Mouse (Mus musculus) MEL (cell line): Measurements from ENCODE around the gene Shb.

Experiments used
- CTCF ChIP-seq, 3 experiments: IDR thresholded peaks in 2 of 3; conservative IDR thresholded peaks in 1 of 3; 2 replicates each; pipeline ENCODE4 v1.5.1; 2011 to 2012; ENCODE audit warnings: low read length in 3 of 3, low read depth in 2 of 3, mild to moderate bottlenecking in 2 of 3, improper control_type of control experiment in 1 of 3, inconsistent platforms in 1 of 3, mixed read lengths in 1 of 3, moderate library complexity in 1 of 3; ENCODE audit not compliant: control insufficient read depth in 1 of 3, insufficient read depth in 1 of 3, poor library complexity in 1 of 3, severe bottlenecking in 1 of 3
- E2F4 ChIP-seq: IDR thresholded peaks from 2 replicates; pipeline ENCODE4 v1.6.1; 2011; ENCODE audit warnings: low read depth, low read length, improper control_type of control experiment, borderline replicate concordance
- EP300 ChIP-seq, 2 experiments: IDR thresholded peaks; 2 replicates each; pipeline ENCODE4 v1.6.1; 2011; ENCODE audit warnings: improper control_type of control experiment in 2 of 2, low read length in 2 of 2, low read depth in 1 of 2, mild to moderate bottlenecking in 1 of 2
- HCFC1 ChIP-seq: IDR thresholded peaks from 2 replicates; pipeline ENCODE4 v1.6.1; 2012; ENCODE audit warnings: low read depth, mild to moderate bottlenecking, inconsistent platforms, low read length, improper control_type of control experiment, moderate library complexity
- MAX ChIP-seq: IDR thresholded peaks from 2 replicates; pipeline ENCODE4 v1.6.1; 2011; ENCODE audit warnings: low read length, improper control_type of control experiment
- MXI1 ChIP-seq: IDR thresholded peaks from 2 replicates; pipeline ENCODE4 v1.6.1; 2011; ENCODE audit warnings: mild to moderate bottlenecking, low read depth, low read length, improper control_type of control experiment
- TCF12 ChIP-seq: IDR thresholded peaks from 2 replicates; pipeline ENCODE4 v1.6.1; 2014; ENCODE audit warnings: low read depth, mild to moderate bottlenecking, inconsistent platforms, low read length, improper control_type of control experiment, moderate library complexity
- ZNF384 ChIP-seq: IDR thresholded peaks from 2 replicates; pipeline ENCODE4 v1.6.1; 2012; ENCODE audit warnings: low read depth, mild to moderate bottlenecking, inconsistent platforms, low read length, improper control_type of control experiment

GRCm38 (mm10) chr4:45405315-45405714, 127.0 kb downstream of the Shb start:
- no peak for TF ChIP-seq CTCF (IDR thresholded peaks at IDR 0.05 in 2 of 3, conservative IDR thresholded peaks at IDR 0.05 in 1 of 3; ENCODE audit: control insufficient read depth in 1 of 3, insufficient read depth in 1 of 3, low read depth in 2 of 3, low read length in 3 of 3, poor library complexity in 1 of 3, severe bottlenecking in 1 of 3)
- TF ChIP-seq MXI1 = no peak
- no peak for TF ChIP-seq TCF12
- TF ChIP-seq ZNF384 = no peak
- TF ChIP-seq E2F4 = no peak
- no peak for TF ChIP-seq MAX
- no peak for TF ChIP-seq EP300 (IDR thresholded peaks at IDR 0.05; ENCODE audit: low read depth in 1 of 2, low read length in 2 of 2)
- no peak for TF ChIP-seq HCFC1
